Mouse (Mus musculus): ENCODE data around the gene Reln.

GRCm38 (mm10) chr5:22236801-22237200 lies 107.7 kb downstream of the Reln start:
- TF ChIP-seq CTCF (IDR thresholded peaks at IDR 0.05; ENCODE audit: low read depth, low read length) (no peak), EP300 (IDR thresholded peaks at IDR 0.05; ENCODE audit: insufficient read depth, low read depth, low read length) (no peak), POLR2A (IDR thresholded peaks at IDR 0.05; ENCODE audit: insufficient read depth, low read length) (no peak)

All from ES-Bruce4 (cell line).